Mouse (Mus musculus) A20 (cell line): ENCODE data around the gene Actrt2.

Experiments
- DNase-seq: peaks from one replicate; pipeline ENCODE4 v3.0.0-alpha.2; 2011; ENCODE audit warnings: low read depth, low spot score

The Actrt2 gene

DNA sequence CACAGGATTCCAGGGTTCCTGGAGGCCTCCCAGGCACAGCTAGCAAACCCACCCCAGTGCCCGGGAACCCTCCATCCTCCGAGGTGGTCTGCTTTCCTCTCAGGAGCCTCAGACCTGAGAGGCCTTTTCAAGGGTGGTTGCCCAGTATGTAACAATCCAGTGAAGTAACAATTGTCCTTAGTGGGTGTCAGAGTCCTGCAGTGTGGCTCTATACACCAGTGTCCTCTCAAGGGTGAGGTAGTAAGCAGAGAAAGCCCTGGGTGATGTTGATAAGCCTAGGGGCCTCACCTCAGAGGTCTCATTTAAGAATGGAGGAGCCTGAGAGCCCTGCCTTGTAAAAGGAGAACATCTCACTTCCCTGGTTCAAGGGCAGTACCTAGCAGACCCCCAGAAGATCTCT, at the start of gene Actrt2:
Gene Actrt2, minus strand, starts transcription at position 101 of the 400 bp plus-strand sequence.
- DNase-seq = no peak

DNA sequence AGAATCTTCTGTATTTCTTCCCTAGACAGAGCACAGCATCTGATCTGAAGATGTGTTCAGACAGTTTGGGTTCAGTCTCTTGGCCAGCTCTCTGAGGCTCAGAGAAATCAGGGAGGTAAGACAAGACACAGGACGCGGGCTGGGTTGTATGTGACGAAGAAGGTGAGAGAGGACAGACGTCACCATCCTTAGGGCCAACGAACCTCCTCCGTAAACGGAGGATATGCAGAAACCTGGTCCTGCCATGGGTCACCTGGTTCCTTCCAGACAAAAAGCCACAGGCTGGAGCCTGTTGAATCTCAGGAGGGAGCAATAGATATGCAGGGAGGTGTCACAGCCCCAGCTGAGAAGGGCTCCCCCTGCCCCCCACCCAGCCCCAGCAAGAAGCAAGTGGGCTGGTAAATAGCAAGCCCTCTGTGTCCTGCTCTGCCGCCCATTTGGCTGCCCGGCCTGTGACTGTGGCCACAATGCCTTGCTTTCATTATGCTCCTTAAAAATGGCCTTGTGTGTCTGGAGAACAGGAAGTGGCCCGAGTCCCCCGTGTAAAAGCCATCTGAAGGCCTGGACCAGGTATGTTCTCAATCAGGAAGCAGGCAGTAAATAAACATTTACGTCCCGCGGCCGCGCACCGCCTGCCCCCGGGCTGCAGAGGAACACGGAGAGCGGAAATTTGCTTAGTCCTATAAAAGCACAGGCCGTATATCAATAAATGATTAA, 41.9 kb upstream of the Actrt2 start:
- DNase-seq = no peak

- DNase-seq = no peak
Observed at GRCm38 (mm10) chr4:154708811-154709210, 41.1 kb upstream of the Actrt2 start.

GRCm38 (mm10) chr4:154708223-154708622, 40.6 kb upstream of the Actrt2 start:
- no peak for DNase-seq

DNA sequence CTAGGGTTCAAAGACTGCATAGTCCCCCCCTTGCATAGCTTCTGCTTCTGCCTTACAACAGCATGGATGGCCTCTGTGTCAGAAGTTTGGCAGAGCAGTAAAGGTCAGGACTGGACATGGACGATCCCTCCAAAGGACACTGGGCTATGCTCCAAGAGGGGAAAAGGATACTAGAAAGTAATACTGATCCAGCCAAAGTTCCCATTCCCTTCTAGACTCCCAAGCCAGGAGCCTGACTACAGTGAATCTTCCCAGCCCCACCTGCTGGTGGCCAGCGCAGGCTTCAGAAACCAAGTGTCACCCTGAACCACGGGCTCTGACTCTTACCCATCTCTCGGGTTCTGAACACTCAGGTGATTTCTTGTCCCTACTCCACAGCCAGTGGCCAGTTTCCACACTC, 39.9 kb upstream of the Actrt2 start:
- DNase-seq = no peak

- no peak for DNase-seq
Observed at GRCm38 (mm10) chr4:154706442-154706841, 38.8 kb upstream of the Actrt2 start.

GRCm38 (mm10) chr4:154705681-154706080, 38.0 kb upstream of the Actrt2 start:
- DNase-seq = no peak

GRCm38 (mm10) chr4:154705056-154705455, 37.4 kb upstream of the Actrt2 start:
- no peak for DNase-seq

- DNase-seq = no peak
Observed at GRCm38 (mm10) chr4:154704591-154704990, 36.9 kb upstream of the Actrt2 start.

DNA sequence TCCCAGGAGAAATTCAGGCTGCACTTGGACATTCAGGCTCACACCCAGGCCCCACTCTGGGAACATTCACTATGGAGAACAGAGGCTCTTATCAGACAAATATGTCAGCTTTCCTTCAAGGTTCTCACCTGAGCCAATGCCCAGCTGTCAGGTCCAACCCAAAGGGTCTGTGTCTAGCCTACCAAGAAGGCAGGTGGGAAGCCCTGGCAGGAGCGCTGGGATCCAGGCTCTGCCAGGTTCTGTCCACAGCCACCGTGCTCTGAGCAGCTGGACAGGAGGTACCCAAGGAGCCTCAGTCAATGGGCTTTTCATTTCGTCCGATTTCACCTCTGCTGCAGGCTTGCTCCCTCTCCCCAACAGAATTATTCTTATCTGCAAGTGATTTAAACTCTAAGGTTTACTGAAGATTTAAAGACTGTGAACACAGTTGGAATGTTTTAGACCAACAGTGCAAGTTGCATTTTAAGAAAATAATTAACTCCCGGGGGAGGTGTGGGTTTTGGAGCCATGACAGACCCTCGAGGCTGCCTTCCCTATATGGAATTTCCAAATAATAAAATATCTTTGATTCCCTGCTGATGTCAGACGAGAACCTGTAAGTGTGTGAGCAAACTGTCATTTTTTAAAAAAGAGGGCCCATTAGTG, 35.9 kb upstream of the Actrt2 start:
- no peak for DNase-seq

- no peak for DNase-seq
Observed at GRCm38 (mm10) chr4:154702931-154703330, 35.3 kb upstream of the Actrt2 start.

DNA sequence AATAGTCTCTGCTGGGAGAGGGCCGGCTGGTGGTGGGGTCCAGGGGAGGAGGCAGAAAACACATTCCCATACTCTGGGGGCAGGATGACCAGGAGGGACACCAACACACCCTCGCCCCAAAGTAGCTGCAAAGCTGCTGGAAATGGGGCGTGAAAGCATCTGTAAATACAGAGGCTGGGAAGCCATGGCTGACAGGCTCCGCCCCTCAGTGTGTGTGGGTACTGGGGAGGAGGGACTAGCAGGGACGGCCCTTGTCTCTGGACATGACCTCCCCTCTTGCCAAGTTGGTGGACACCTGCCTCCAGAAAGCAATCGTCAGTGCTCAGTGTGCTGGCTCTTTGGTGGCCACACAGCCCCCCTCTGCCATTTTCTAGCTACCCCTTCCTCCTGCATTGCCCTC, 34.5 kb upstream of the Actrt2 start:
- DNase-seq = no peak

- no peak for DNase-seq
Observed at GRCm38 (mm10) chr4:154700921-154701412, 33.3 kb upstream of the Actrt2 start.

- DNase-seq = no peak
Observed at GRCm38 (mm10) chr4:154700436-154700835, 32.8 kb upstream of the Actrt2 start.

- DNase-seq = no peak
Observed at GRCm38 (mm10) chr4:154699236-154699635, 31.6 kb upstream of the Actrt2 start.

GRCm38 (mm10) chr4:154698631-154699030, 31.0 kb upstream of the Actrt2 start:
- no peak for DNase-seq

DNA sequence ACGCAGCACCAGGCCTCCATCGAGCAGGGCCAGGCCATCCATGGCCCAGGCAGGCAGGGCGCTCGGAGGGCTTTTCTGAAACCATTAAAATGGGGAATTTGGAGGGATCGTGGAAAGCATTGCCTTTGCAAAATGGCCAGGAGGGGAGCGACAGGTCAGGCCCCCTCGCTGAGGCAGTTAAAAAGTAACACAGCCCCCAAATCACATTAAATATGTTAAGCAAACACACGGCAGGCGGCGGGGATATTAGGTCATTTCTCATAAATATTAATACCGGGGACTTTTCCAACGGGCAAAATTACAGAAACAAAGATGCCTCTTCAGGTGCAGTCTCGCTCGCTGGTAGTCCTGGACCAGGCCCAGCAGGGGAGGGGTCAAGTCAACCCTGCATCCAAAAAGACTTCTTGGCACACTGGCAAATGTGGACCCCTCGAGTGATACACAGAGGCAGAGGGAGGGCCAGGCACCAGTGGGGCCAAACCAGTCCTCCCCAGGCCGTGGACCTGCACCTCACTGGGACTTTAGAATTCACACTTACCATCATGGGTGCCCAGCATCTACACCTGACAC, 30.4 kb upstream of the Actrt2 start:
- no peak for DNase-seq

- no peak for DNase-seq
Observed at GRCm38 (mm10) chr4:154697476-154697875, 29.8 kb upstream of the Actrt2 start.

DNA sequence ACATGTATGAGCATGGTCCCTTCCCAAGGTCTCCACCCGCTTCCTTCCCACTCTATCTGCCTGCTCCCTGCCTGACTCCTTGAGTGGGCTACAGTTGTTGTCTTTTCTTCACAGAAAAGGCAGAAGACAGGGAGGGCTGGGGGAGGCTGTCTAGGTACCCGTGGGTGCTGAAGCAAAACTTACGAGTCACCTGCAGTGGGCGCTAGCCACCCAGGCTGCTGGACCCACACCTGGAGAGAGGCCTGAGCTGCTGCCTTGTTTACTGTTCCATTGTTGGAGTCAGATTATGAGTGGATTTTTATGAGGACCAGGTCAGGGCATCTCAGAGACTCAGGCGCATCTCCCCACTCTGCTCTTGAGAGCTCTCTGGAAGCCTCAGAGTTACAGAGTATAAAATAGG, 28.9 kb upstream of the Actrt2 start:
- DNase-seq = no peak

DNA sequence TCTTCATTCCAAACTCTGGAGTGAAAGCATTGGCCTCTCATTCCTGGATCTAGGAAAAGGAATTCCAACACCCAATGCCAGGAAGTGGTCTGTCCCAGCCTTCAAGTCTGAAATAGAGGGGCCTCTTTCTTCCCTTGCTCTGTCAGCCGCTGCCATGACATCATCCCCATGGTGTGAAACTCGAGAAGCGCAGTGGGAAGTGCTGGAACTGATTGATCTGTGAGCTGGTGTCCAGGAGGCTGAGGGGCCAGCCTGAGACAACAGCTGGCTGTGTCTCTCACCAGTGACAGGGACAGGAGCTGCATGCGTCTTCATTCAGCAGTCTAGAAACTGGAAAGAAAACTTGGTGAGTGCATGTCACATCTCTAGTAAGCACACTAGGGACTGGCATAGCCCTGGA, 28.5 kb upstream of the Actrt2 start:
- DNase-seq = no peak

DNA sequence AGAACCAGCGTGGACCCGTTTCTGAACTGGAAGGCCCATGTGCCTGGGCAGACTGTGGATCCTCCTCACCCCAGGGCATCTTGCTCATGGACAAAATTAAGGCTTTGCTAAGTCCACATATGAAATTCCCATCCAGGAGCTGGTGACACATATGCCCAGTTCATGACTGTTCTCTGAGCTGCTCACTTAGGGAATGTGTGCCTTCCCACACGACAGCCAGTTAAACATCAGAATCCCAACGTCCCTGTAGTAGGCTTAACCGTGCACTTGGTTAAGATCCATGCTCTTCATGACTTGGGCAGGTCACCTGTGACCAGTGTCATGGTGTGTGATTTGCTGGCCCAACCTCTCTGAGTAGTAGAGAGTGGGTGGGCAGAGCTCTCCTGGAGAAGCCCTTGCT, 26.7 kb upstream of the Actrt2 start:
- no peak for DNase-seq

DNA sequence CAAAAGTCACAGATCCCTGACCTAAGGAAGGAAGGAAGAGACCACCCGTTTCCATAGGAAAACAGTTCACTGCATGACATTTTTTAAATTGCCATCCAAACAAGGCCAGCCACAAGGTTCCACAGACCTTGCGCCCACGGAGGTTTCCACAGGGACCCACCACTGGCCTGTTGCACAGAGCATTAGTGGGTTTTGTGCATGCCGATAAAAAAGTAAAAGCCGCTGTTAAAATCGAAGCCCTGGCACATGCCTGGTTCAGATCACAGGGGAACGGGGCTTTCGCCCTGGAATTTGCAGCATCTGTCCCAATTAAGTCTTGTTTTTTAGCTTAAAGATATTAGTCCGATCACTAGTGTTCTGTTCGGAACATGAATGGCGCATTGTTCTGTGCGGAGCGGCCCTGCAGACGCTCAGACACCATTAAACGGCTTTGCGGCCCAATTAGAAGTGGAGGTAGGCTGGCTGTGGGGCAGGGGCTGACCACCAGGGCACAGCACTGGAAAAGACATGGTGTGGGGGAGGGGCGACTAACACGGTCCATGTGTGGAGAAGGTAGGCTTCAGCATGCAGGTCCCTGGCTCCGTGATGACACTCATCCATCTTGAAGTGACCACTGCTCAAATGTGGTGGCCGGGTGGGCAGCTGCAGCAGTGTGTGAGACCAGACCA, 25.8 kb upstream of the Actrt2 start:
- DNase-seq = no peak
